Mouse (Mus musculus) small intestine, adult 2 months (tissue): ENCODE measurements around the gene Prdm16.

ENCODE experiments used
- CTCF ChIP-seq: fragments of 200-500 bp; IDR thresholded peaks from 2 replicates; pipeline ENCODE4 v1.5.1; 2012; ENCODE audit warnings: low read depth, mild to moderate bottlenecking, control low read depth, inconsistent platforms, low read length, moderate library complexity, mixed read lengths; ENCODE audit not compliant: insufficient replicate concordance, insufficient read length; ENCODE audit errors: extremely low read depth
- POLR2A ChIP-seq: fragments of 200-500 bp; IDR thresholded peaks from 2 replicates; pipeline ENCODE4 v1.6.1; 2012; ENCODE audit warnings: low read depth, mild to moderate bottlenecking, control low read depth, inconsistent platforms, low read length, moderate library complexity

DNA sequence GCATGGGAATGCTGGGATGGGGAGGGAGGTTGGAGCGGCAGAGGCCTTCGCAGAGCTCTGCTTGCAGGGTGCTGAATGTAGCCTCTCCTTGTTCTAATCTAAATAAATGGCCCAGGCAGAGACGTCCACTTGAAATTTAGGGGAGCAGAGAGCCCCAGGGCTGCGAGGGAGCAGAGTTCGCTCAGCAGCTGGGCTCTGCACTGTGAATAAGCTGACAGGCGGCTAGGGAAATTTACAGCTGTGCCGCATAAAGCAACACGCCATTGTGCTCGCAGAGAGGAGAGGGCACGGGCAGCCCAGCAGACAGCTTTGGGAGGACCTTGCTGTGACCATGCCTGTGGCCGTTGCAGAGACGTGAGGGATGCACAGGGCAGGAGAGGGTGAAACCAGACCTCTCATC is 305.4 kb downstream of the Prdm16 start:
- TF ChIP-seq CTCF (no peak), POLR2A (no peak)
